Mouse (Mus musculus) stomach, postnatal 0 days (tissue): Measurements from ENCODE around the gene Ascl2.

Source experiments
- CTCF ChIP-seq: IDR thresholded peaks from 2 replicates; pipeline ENCODE4 v1.5.1; 2016; ENCODE audit warnings: antibody characterized with exemption, low read depth, mild to moderate bottlenecking, moderate library complexity
- EP300 ChIP-seq: optimal IDR thresholded peaks from 2 replicates; pipeline ENCODE3; 2016; ENCODE audit warnings: antibody characterized with exemption

- TF ChIP-seq CTCF (no peak), EP300 (no peak)
Measured at GRCm38 (mm10) chr7:143008370-143008926, 39.4 kb upstream of the Ascl2 start.
